Comparison of ENCODE assay signal across 11 mouse cellular contexts in the genomic region with DNA sequence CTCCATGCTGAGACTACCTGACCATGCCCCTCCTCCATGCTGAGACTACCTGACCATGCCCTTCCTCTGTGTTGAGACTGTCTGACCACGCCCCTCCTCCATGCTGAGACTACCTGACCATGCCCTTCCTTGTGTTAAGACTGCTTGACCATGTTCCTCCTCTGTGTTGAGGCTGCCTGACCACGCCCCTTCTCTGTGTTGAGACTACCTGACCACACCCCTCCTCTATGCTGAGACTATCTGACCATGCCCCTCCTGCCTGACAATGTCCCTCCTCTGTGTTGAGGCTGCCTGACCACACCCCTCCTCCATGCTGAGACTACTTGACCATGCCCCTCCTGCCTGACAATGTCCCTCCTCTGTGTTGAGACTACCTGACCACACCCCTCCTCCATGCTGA.
DNase-seq lines count a peak whose midpoint lies in the region; ATAC-seq and TF ChIP-seq lines count a peak whose summit lies in the region.
"Had no signal": no experiment of that assay in that cellular context is flagged by ENCODE, and none has a peak within 500 bp of the region (broad histone marks: within the 10 kb centered on the region; RNA-seq: fewer than 3 reads in every experiment).

No protein-coding gene starts in this region.

- H3K27ac ChIP-seq in forebrain, embryonic 11.5 days (ENCODE audit: low read depth, low read length): no peak overlapping the region
- H3K27ac ChIP-seq in forebrain, embryonic 14.5 days (ENCODE audit: low read depth, low read length): no peak overlapping the region
- H3K27ac ChIP-seq in intestine, embryonic 14.5 days (ENCODE audit: low read depth): no peak overlapping the region
- H3K27ac ChIP-seq in intestine, postnatal 0 days (ENCODE audit: low read depth, low read length): no peak overlapping the region
- no peak overlapping the region for H3K27ac ChIP-seq in midbrain, embryonic 13.5 days
- H3K27ac ChIP-seq in midbrain, embryonic 14.5 days (replicated peaks; ENCODE audit: low read depth, low read length): no peak overlapping the region
- H3K27ac ChIP-seq in stomach, postnatal 0 days (replicated peaks): no peak overlapping the region
- H3K27ac ChIP-seq: hindbrain, embryonic 15.5 days had no signal

- no peak for TF ChIP-seq CTCF in intestine, postnatal 0 days (IDR thresholded peaks at IDR 0.05; ENCODE audit: low read depth)
- TF ChIP-seq CTCF in stomach, postnatal 0 days (IDR thresholded peaks at IDR 0.05; ENCODE audit: low read depth): no peak

- DNase-seq in forebrain, embryonic 11.5 days (ENCODE audit: low spot score): no peak
- no peak for DNase-seq in forebrain, embryonic 14.5 days (ENCODE audit: low spot score)
- DNase-seq in intestine, embryonic 14.5 days (ENCODE audit: low spot score): no peak
- no peak for DNase-seq in midbrain, embryonic 14.5 days
- DNase-seq in stomach, postnatal 0 days (ENCODE audit: low spot score): no peak
- no peak for DNase-seq in adrenal gland, postnatal 25 days
- DNase-seq: cerebellum, adult 18-20 months had no signal

- WGBS in forebrain, embryonic 11.5 days: 86% methylated on average over 2 of the region's 2 CpGs
- WGBS in forebrain, embryonic 14.5 days: 83% methylated on average over 2 of the region's 2 CpGs
- WGBS in intestine, embryonic 14.5 days: 68% methylated on average over 2 of the region's 2 CpGs
- WGBS in intestine, postnatal 0 days: 83% methylated on average over 2 of the region's 2 CpGs
- WGBS in midbrain, embryonic 13.5 days: 92% methylated on average over 2 of the region's 2 CpGs
- WGBS in midbrain, embryonic 14.5 days: 89% methylated on average over 2 of the region's 2 CpGs
- WGBS in stomach, postnatal 0 days: 93% methylated on average over 2 of the region's 2 CpGs

- no peak overlapping the region for H3K4me2 ChIP-seq in forebrain, embryonic 11.5 days (ENCODE audit: low read depth, low read length, severe bottlenecking)
- no peak overlapping the region for H3K4me2 ChIP-seq in forebrain, embryonic 14.5 days (ENCODE audit: low read length)
- no peak overlapping the region for H3K4me2 ChIP-seq in intestine, embryonic 14.5 days (ENCODE audit: low read length)
- H3K4me2 ChIP-seq in intestine, postnatal 0 days (replicated peaks; ENCODE audit: low read depth): no peak overlapping the region
- H3K4me2 ChIP-seq in midbrain, embryonic 13.5 days (replicated peaks): no peak overlapping the region
- no peak overlapping the region for H3K4me2 ChIP-seq in midbrain, embryonic 14.5 days (ENCODE audit: low read length)
- H3K4me2 ChIP-seq in stomach, postnatal 0 days (replicated peaks; ENCODE audit: low read depth): no peak overlapping the region
- H3K4me2 ChIP-seq: hindbrain, embryonic 15.5 days had no signal

- H3K4me1 ChIP-seq in forebrain, embryonic 11.5 days (replicated peaks; ENCODE audit: control insufficient read depth, insufficient read depth, low read length): no peaks in the 10 kb centered on the region
- H3K4me1 ChIP-seq in forebrain, embryonic 14.5 days (ENCODE audit: control insufficient read depth, insufficient read depth, low read length): no peaks in the 10 kb centered on the region
- H3K4me1 ChIP-seq in intestine, embryonic 14.5 days (replicated peaks; ENCODE audit: control insufficient read depth, insufficient read depth, low read length): no peaks in the 10 kb centered on the region
- no peaks in the 10 kb centered on the region for H3K4me1 ChIP-seq in intestine, postnatal 0 days (replicated peaks; ENCODE audit: control insufficient read depth, insufficient read depth, low read length)
- H3K4me1 ChIP-seq in midbrain, embryonic 13.5 days (replicated peaks): no peaks in the 10 kb centered on the region
- H3K4me1 ChIP-seq in midbrain, embryonic 14.5 days (ENCODE audit: control insufficient read depth, insufficient read depth, low read length): no peaks in the 10 kb centered on the region
- no peaks in the 10 kb centered on the region for H3K4me1 ChIP-seq in stomach, postnatal 0 days (replicated peaks; ENCODE audit: control insufficient read depth, insufficient read depth)
- H3K4me1 ChIP-seq: hindbrain, embryonic 15.5 days had no signal

- H3K4me3 ChIP-seq in forebrain, embryonic 11.5 days (ENCODE audit: low read depth, low read length): no peak overlapping the region
- H3K4me3 ChIP-seq in forebrain, embryonic 14.5 days (ENCODE audit: low read depth, low read length): no peak overlapping the region
- no peak overlapping the region for H3K4me3 ChIP-seq in intestine, embryonic 14.5 days (ENCODE audit: low read depth, low read length)
- no peak overlapping the region for H3K4me3 ChIP-seq in intestine, postnatal 0 days (ENCODE audit: low read depth, low read length)
- no peak overlapping the region for H3K4me3 ChIP-seq in midbrain, embryonic 13.5 days (replicated peaks)
- no peak overlapping the region for H3K4me3 ChIP-seq in midbrain, embryonic 14.5 days (replicated peaks; ENCODE audit: low read depth, low read length)
- H3K4me3 ChIP-seq in stomach, postnatal 0 days (ENCODE audit: low read depth, low read length): no peak overlapping the region
- H3K4me3 ChIP-seq: hindbrain, embryonic 15.5 days had no signal

- no peak overlapping the region for H3K9ac ChIP-seq in forebrain, embryonic 11.5 days (ENCODE audit: low read length)
- no peak overlapping the region for H3K9ac ChIP-seq in forebrain, embryonic 14.5 days (ENCODE audit: low read length)
- no peak overlapping the region for H3K9ac ChIP-seq in intestine, embryonic 14.5 days (ENCODE audit: low read length)
- H3K9ac ChIP-seq in intestine, postnatal 0 days (ENCODE audit: low read depth, low read length): no peak overlapping the region
- no peak overlapping the region for H3K9ac ChIP-seq in midbrain, embryonic 13.5 days (replicated peaks)
- H3K9ac ChIP-seq in midbrain, embryonic 14.5 days (replicated peaks; ENCODE audit: low read length): no peak overlapping the region
- H3K9ac ChIP-seq in stomach, postnatal 0 days (ENCODE audit: low read length): no peak overlapping the region
- H3K9ac ChIP-seq: hindbrain, embryonic 15.5 days had no signal

- H3K9me3 ChIP-seq in forebrain, embryonic 11.5 days (ENCODE audit: control insufficient read depth, low read length): no peaks in the 10 kb centered on the region
- H3K9me3 ChIP-seq in forebrain, embryonic 14.5 days (replicated peaks; ENCODE audit: control insufficient read depth, low read length): no peaks in the 10 kb centered on the region
- H3K9me3 ChIP-seq in intestine, embryonic 14.5 days (ENCODE audit: control insufficient read depth, low read length): no peaks in the 10 kb centered on the region
- no peaks in the 10 kb centered on the region for H3K9me3 ChIP-seq in intestine, postnatal 0 days (ENCODE audit: control insufficient read depth)
- H3K9me3 ChIP-seq in midbrain, embryonic 13.5 days: no peaks in the 10 kb centered on the region
- no peaks in the 10 kb centered on the region for H3K9me3 ChIP-seq in midbrain, embryonic 14.5 days (ENCODE audit: control insufficient read depth, low read length)
- H3K9me3 ChIP-seq in stomach, postnatal 0 days (ENCODE audit: control insufficient read depth, low read length): no peaks in the 10 kb centered on the region
- H3K9me3 ChIP-seq: hindbrain, embryonic 15.5 days had no signal

- TF ChIP-seq EP300 in stomach, postnatal 0 days (optimal IDR thresholded peaks at IDR 0.05): no peak

- no peaks in the 10 kb centered on the region for H3K27me3 ChIP-seq in forebrain, embryonic 11.5 days (ENCODE audit: control insufficient read depth, insufficient read depth, low read length)
- H3K27me3 ChIP-seq in forebrain, embryonic 14.5 days (replicated peaks; ENCODE audit: control insufficient read depth, insufficient read depth, low read length): no peaks in the 10 kb centered on the region
- H3K27me3 ChIP-seq in intestine, embryonic 14.5 days (replicated peaks; ENCODE audit: control insufficient read depth, insufficient read depth, low read length): no peaks in the 10 kb centered on the region
- H3K27me3 ChIP-seq in intestine, postnatal 0 days (replicated peaks; ENCODE audit: control insufficient read depth, insufficient read depth, low read length): no peaks in the 10 kb centered on the region
- no peaks in the 10 kb centered on the region for H3K27me3 ChIP-seq in midbrain, embryonic 13.5 days
- no peaks in the 10 kb centered on the region for H3K27me3 ChIP-seq in midbrain, embryonic 14.5 days (ENCODE audit: control insufficient read depth, insufficient read depth, low read length)
- no peaks in the 10 kb centered on the region for H3K27me3 ChIP-seq in stomach, postnatal 0 days (ENCODE audit: control insufficient read depth, insufficient read depth, low read length)
- H3K27me3 ChIP-seq: hindbrain, embryonic 15.5 days; Patski had no signal

- ATAC-seq in forebrain, embryonic 11.5 days (replicated peaks; ENCODE audit: low FRiP score): peak; percentile 39; the same call in 1 of the 2 replicates
- ATAC-seq in forebrain, embryonic 14.5 days: no peak
- ATAC-seq in intestine, embryonic 14.5 days (replicated peaks; ENCODE audit: low FRiP score, low TSS enrichment, low read depth): 0 out of 2 replicates have a peak, but pooled peaks have one; percentile 36
- ATAC-seq in intestine, postnatal 0 days: no peak
- ATAC-seq in midbrain, embryonic 13.5 days: peak; percentile 24; the same call in 1 of the 2 replicates
- ATAC-seq in midbrain, embryonic 14.5 days (ENCODE audit: low FRiP score, low TSS enrichment): no peak
- ATAC-seq in stomach, postnatal 0 days (ENCODE audit: low FRiP score, low TSS enrichment): 0 out of 2 replicates have a peak, but pooled peaks have one; percentile 15
- ATAC-seq: Patski had no signal

- H3K36me3 ChIP-seq in forebrain, embryonic 11.5 days (ENCODE audit: control insufficient read depth, insufficient read depth, low read length): no peaks in the 10 kb centered on the region
- H3K36me3 ChIP-seq in forebrain, embryonic 14.5 days (ENCODE audit: control insufficient read depth, insufficient read depth, low read length): no peaks in the 10 kb centered on the region
- H3K36me3 ChIP-seq in intestine, embryonic 14.5 days (ENCODE audit: control insufficient read depth, insufficient read depth, low read length): no peaks in the 10 kb centered on the region
- H3K36me3 ChIP-seq in intestine, postnatal 0 days (ENCODE audit: control insufficient read depth, insufficient read depth): no peaks in the 10 kb centered on the region
- no peaks in the 10 kb centered on the region for H3K36me3 ChIP-seq in midbrain, embryonic 13.5 days
- H3K36me3 ChIP-seq in midbrain, embryonic 14.5 days (ENCODE audit: control insufficient read depth, insufficient read depth, low read length): no peaks in the 10 kb centered on the region
- no peaks in the 10 kb centered on the region for H3K36me3 ChIP-seq in stomach, postnatal 0 days (ENCODE audit: control insufficient read depth, insufficient read depth, low read length)
- H3K36me3 ChIP-seq: hindbrain, embryonic 15.5 days had no signal

Comparison
In these comparisons a context has a peak if more than half of its experiments do, and no peak if none do; other contexts are left out.
1. ATAC-seq: peak in forebrain, embryonic 11.5 days (single experiment), intestine, embryonic 14.5 days (single experiment), midbrain, embryonic 13.5 days (single experiment) and stomach, postnatal 0 days (single experiment); none in forebrain, embryonic 14.5 days (single experiment), intestine, postnatal 0 days (single experiment) and midbrain, embryonic 14.5 days (single experiment).